21 mouse cellular contexts compared by ENCODE assay signal in genomic region chr16:44199066-44199703, GRCm38 (mm10). TPM values are rescaled to one million over a fixed set of nuclear protein-coding genes. Genes with fewer than 3 reads are reported as not detected.
A peak's percentile ranks its signal among the peaks of the same experiment; 100 is the strongest.
DNase-seq lines count a peak whose midpoint lies in the region; TF ChIP-seq lines count a peak whose summit lies in the region.
"Had no signal": no experiment of that assay in that cellular context is flagged by ENCODE, and none has a peak within 500 bp of the region (broad histone marks: within the 10 kb centered on the region; RNA-seq: fewer than 3 reads in every experiment).

No protein-coding gene starts in this region.

- peak; percentile 84 for DNase-seq in heart, adult 11 months
- no peak for DNase-seq in heart, postnatal 36 days
- peak; percentile 84 for DNase-seq in CH12.LX (ENCODE audit: extremely low read depth)
- peak; percentile 58 to 75 for DNase-seq in spleen, adult 2 months (ENCODE audit: low read depth in 1 of 2, low spot score in 2 of 2)
- DNase-seq in kidney, postnatal 10 days = no peak
- no peak for DNase-seq in forebrain, embryonic 10.5 days (ENCODE audit: extremely low spot score, low spot score)
- no peak for DNase-seq in thymus, adult 2 months
- DNase-seq: adrenal gland, postnatal 36 days; cerebellum, postnatal 10 days; heart, postnatal 4 days; kidney, adult 8-10 months; kidney, postnatal 36 days; right cerebral cortex, adult 18-20 months; thymus, postnatal 14 days had no signal

- H3K9me3 ChIP-seq in CH12.LX (replicated peaks; ENCODE audit: low read length) = peaks cover 5% of the 10 kb centered on the region
- no peaks in the 10 kb centered on the region; the same call in 1 of the 2 replicates for H3K9me3 ChIP-seq in forebrain, embryonic 10.5 days
- H3K9me3 ChIP-seq: limb, embryonic 15.5 days; lung, embryonic 15.5 days had no signal

- H3K4me2 ChIP-seq in CH12.LX (ENCODE audit: insufficient read depth, low read depth, poor library complexity, severe bottlenecking) = no peak overlapping the region
- H3K4me2 ChIP-seq: heart, embryonic 13.5 days; limb, embryonic 15.5 days; lung, embryonic 15.5 days; midbrain, embryonic 11.5 days had no signal

- no peaks in the 10 kb centered on the region for H3K27me3 ChIP-seq in CH12.LX (replicated peaks)
- H3K27me3 ChIP-seq in spleen, adult 2 months (ENCODE audit: control insufficient read depth, insufficient read depth, low read length) = no peaks in the 10 kb centered on the region
- H3K27me3 ChIP-seq in forebrain, embryonic 10.5 days (ENCODE audit: poor library complexity, severe bottlenecking) = no peaks in the 10 kb centered on the region
- no peaks in the 10 kb centered on the region for H3K27me3 ChIP-seq in thymus, adult 2 months (ENCODE audit: control insufficient read depth, insufficient read depth, low read length)
- H3K27me3 ChIP-seq: heart, embryonic 13.5 days; limb, embryonic 15.5 days; lung, embryonic 15.5 days; Patski had no signal

- TF ChIP-seq EP300 in CH12.LX (IDR thresholded peaks at IDR 0.05; ENCODE audit: low read length) = peak; percentile 78

- 37% methylated on average over 14 of the region's 14 CpGs for WGBS in macrophage (ENCODE audit: missing documents)
- WGBS in spleen, adult 2 months = 57% methylated on average over 14 of the region's 14 CpGs
- 93% methylated on average over 14 of the region's 14 CpGs for WGBS in forebrain, embryonic 10.5 days
- 86% methylated on average over 14 of the region's 14 CpGs for WGBS in thymus, adult 2 months

- in situ Hi-C loops in CH12.LX (cut with MboI; ENCODE audit: low pct_ligation_motif_present, low pct_unique_long_range_greater_than_20kb, low sequenced_read_pairs) = no loop called here

- no peak overlapping the region for H3K27ac ChIP-seq in CH12.LX (ENCODE audit: insufficient read depth, low read depth)
- H3K27ac ChIP-seq in macrophage = 0 out of 2 replicates have a peak overlapping the region, but pooled peaks have one; percentile 8
- H3K27ac ChIP-seq in spleen, adult 2 months (ENCODE audit: insufficient read depth, low read length) = peak overlapping the region; percentile 89
- no peak overlapping the region for H3K27ac ChIP-seq in forebrain, embryonic 10.5 days
- no peak overlapping the region for H3K27ac ChIP-seq in thymus, adult 2 months (ENCODE audit: control insufficient read depth, insufficient read depth, low read length)
- H3K27ac ChIP-seq: heart, embryonic 13.5 days; limb, embryonic 15.5 days; lung, embryonic 15.5 days; stomach, postnatal 0 days had no signal

- TF ChIP-seq POLR2A in CH12.LX (IDR thresholded peaks at IDR 0.05; ENCODE audit: low read depth, low read length) = no peak
- no peak for TF ChIP-seq POLR2A in spleen, adult 2 months (IDR thresholded peaks at IDR 0.05; ENCODE audit: low read depth, low read length)
- no peak for TF ChIP-seq POLR2A in thymus, adult 2 months (IDR thresholded peaks at IDR 0.05; ENCODE audit: control insufficient read depth, extremely low read depth, insufficient read depth, low read length, poor library complexity)

- H3K36me3 ChIP-seq in CH12.LX (replicated peaks in 1 of 2; ENCODE audit: control insufficient read depth in 1 of 2, insufficient read depth in 1 of 2, low read length in 1 of 2) (peaks cover 8 to 35% of the 10 kb centered on the region in 2 experiments), macrophage (ENCODE audit: inconsistent target) (peaks cover 13% of the 10 kb centered on the region; the same call in 1 of the 2 replicates)
- peaks cover 8% of the 10 kb centered on the region for H3K36me3 ChIP-seq in spleen, adult 2 months (ENCODE audit: control insufficient read depth, insufficient read depth, low read length)
- H3K36me3 ChIP-seq in forebrain, embryonic 10.5 days (replicated peaks) = peaks cover 47% of the 10 kb centered on the region
- peaks cover 19% of the 10 kb centered on the region for H3K36me3 ChIP-seq in thymus, adult 2 months (ENCODE audit: control insufficient read depth, insufficient read depth, low read length)

- H3K9ac ChIP-seq in CH12.LX (ENCODE audit: insufficient read depth, low read depth) = no peak overlapping the region
- H3K9ac ChIP-seq: heart, embryonic 13.5 days; limb, embryonic 15.5 days; lung, embryonic 15.5 days had no signal

- dilution Hi-C loops in CH12.LX (cut with MboI; ENCODE audit: extremely low pct_ligation_motif_present, extremely low pct_unique_long_range_greater_than_20kb, low sequenced_read_pairs) = no loop called here

- no peaks in the 10 kb centered on the region for H3K79me2 ChIP-seq in CH12.LX (replicated peaks; ENCODE audit: control insufficient read depth, extremely low read depth, insufficient read depth, poor library complexity, severe bottlenecking)
- no peaks in the 10 kb centered on the region; the same call in 1 of the 2 replicates for H3K79me2 ChIP-seq in macrophage (ENCODE audit: inconsistent target)

- no peak for TF ChIP-seq CTCF in CH12.LX (conservative IDR thresholded peaks at IDR 0.05 in 1 of 2, IDR thresholded peaks at IDR 0.05 in 1 of 2; ENCODE audit: low read depth in 2 of 2, low read length in 2 of 2)
- TF ChIP-seq CTCF in spleen, adult 2 months (IDR thresholded peaks at IDR 0.05; ENCODE audit: extremely low read depth, insufficient read depth, insufficient read length, insufficient replicate concordance) = no peak
- TF ChIP-seq CTCF in thymus, adult 2 months (IDR thresholded peaks at IDR 0.05; ENCODE audit: borderline replicate concordance, control insufficient read depth, extremely low read depth, insufficient read depth, low read length, poor library complexity) = no peak

- H3K4me3 ChIP-seq in CH12.LX (replicated peaks in 1 of 3; ENCODE audit: low read depth in 2 of 3, low read length in 2 of 3, poor library complexity in 1 of 3) = no peak overlapping the region
- no peak overlapping the region for H3K4me3 ChIP-seq in macrophage (ENCODE audit: inconsistent target)
- H3K4me3 ChIP-seq in spleen, adult 2 months (ENCODE audit: extremely low read depth, insufficient read depth, insufficient read length) = no peak overlapping the region
- H3K4me3 ChIP-seq in forebrain, embryonic 10.5 days = no peak overlapping the region
- no peak overlapping the region for H3K4me3 ChIP-seq in thymus, adult 2 months (ENCODE audit: control insufficient read depth, insufficient read depth, low read length)
- H3K4me3 ChIP-seq: heart, embryonic 13.5 days; limb, embryonic 15.5 days; lung, embryonic 15.5 days had no signal

- no peak for TF ChIP-seq RAD21 in CH12.LX (IDR thresholded peaks at IDR 0.05; ENCODE audit: low read depth, low read length)

- intact Hi-C loops in heart, postnatal 36 days (cut with DNase I) = no loop called here

- peaks cover 7 to 26% of the 10 kb centered on the region in 2 experiments for H3K4me1 ChIP-seq in CH12.LX (ENCODE audit: control insufficient read depth in 1 of 2, insufficient read depth in 2 of 2)
- H3K4me1 ChIP-seq in spleen, adult 2 months (ENCODE audit: control insufficient read depth, insufficient read depth, insufficient read length) = peaks cover 18% of the 10 kb centered on the region
- H3K4me1 ChIP-seq in forebrain, embryonic 10.5 days = no peaks in the 10 kb centered on the region
- no peaks in the 10 kb centered on the region for H3K4me1 ChIP-seq in thymus, adult 2 months (replicated peaks; ENCODE audit: control insufficient read depth, insufficient read depth, low read length)
- H3K4me1 ChIP-seq: heart, embryonic 13.5 days; limb, embryonic 15.5 days; lung, embryonic 15.5 days had no signal

TF ChIP-seq in CH12.LX, 34 proteins besides CTCF, POLR2A, EP300 and RAD21 (continues in another document):
- no peak for TF ChIP-seq SMC3 (IDR thresholded peaks at IDR 0.05; ENCODE audit: low read depth, low read length)
- TF ChIP-seq ZC3H11A (IDR thresholded peaks at IDR 0.05; ENCODE audit: low read depth, low read length) = no peak
- no peak for TF ChIP-seq CHD2 (IDR thresholded peaks at IDR 0.05; ENCODE audit: low read length)

RNA-seq across cellular contexts. Expression of gene Usf3, which starts 26.1 kb away (rescaled TPM):
- total RNA-seq in heart, postnatal 36 days (2021) = 10 to 100 TPM; 16.4 to 18.8 TPM
- total RNA-seq in CH12.LX (2012; rRNA removed) = 4.8 and 5.2 TPM in 2 replicates
- 3.6 and 4.0 TPM in 2 replicates for total RNA-seq in CH12.LX (2014; rRNA removed)
- 5.0 and 8.5 TPM in 2 replicates for polyA plus RNA-seq in CH12.LX (2012; ENCODE audit: insufficient read length, low read depth)
- total RNA-seq in macrophage (2018; cell fraction: chromatin; rRNA removed) = 10 to 100 TPM in 21 of 26 experiments, 1 to 10 TPM in 5; 6.4 to 33.3 (median 26.1) TPM
- total RNA-seq in macrophage (2018; cell fraction: cytosol; rRNA removed) = 10 to 100 TPM in 23 of 26 experiments, 1 to 10 TPM in 3; 8.1 to 16.9 (median 14.6) TPM
- 10 to 100 TPM in 22 of 26 experiments, 1 to 10 TPM in 4; 7.8 to 32.6 (median 17.2) TPM for total RNA-seq in macrophage (2018; cell fraction: nucleus; rRNA removed)
- polyA plus RNA-seq in macrophage (2018) = 5.9 to 6.7 TPM (median 6.2 TPM) in 3 replicates
- polyA plus RNA-seq in spleen, adult 2 months (2012; rRNA removed) = 7.4 and 7.7 TPM in 2 replicates
- polyA plus RNA-seq in forebrain, embryonic 10.5 days (2016; fragmentation: Nextera tagmentation; extraction: Ambion mirVana) = 2.4 and 2.8 TPM in 2 replicates
- 12.7 and 13.6 TPM in 2 replicates for polyA plus RNA-seq in thymus, adult 2 months (2012; rRNA removed)

RNA-seq across cellular contexts. Expression of gene Naa50, which starts 59.6 kb away (rescaled TPM):
- total RNA-seq in heart, postnatal 36 days (2021) = 10 to 100 TPM; 53.8 to 59.1 TPM
- total RNA-seq in CH12.LX (2012; rRNA removed) (40.1 and 57.5 TPM in 2 replicates), CH12.LX (2014; rRNA removed) (121 and 122 TPM in 2 replicates)
- polyA plus RNA-seq in CH12.LX (2012; ENCODE audit: insufficient read length, low read depth) (186 and 200 TPM in 2 replicates), macrophage (2018) (75.9 to 167 TPM (median 101 TPM) in 3 replicates)
- 10 to 100 TPM in 23 of 26 experiments, 1 to 10 TPM in 3; 9.0 to 36.3 (median 14.4) TPM for total RNA-seq in macrophage (2018; cell fraction: chromatin; rRNA removed)
- total RNA-seq in macrophage (2018; cell fraction: cytosol; rRNA removed) = 100 to 1,000 TPM in 12 of 26 experiments, 10 to 100 TPM in 14; 50.2 to 132 (median 88.5) TPM
- 10 to 100 TPM; 28.2 to 97.2 (median 42.2) TPM for total RNA-seq in macrophage (2018; cell fraction: nucleus; rRNA removed)
- 9.1 and 12.4 TPM in 2 replicates for polyA plus RNA-seq in spleen, adult 2 months (2012; rRNA removed)
- 151 and 159 TPM in 2 replicates for polyA plus RNA-seq in forebrain, embryonic 10.5 days (2016; fragmentation: Nextera tagmentation; extraction: Ambion mirVana)
- 8.7 and 12.9 TPM in 2 replicates for polyA plus RNA-seq in thymus, adult 2 months (2012; rRNA removed)

RNA-seq across cellular contexts. Expression of gene Atp6v1a, which starts 59.7 kb away (rescaled TPM):
- 10 to 100 TPM; 27.5 to 27.6 TPM for total RNA-seq in heart, postnatal 36 days (2021)
- total RNA-seq in CH12.LX (2012; rRNA removed) = 72.4 and 78.5 TPM in 2 replicates
- total RNA-seq in CH12.LX (2014; rRNA removed) = 104 and 113 TPM in 2 replicates
- 71.2 and 75.0 TPM in 2 replicates for polyA plus RNA-seq in CH12.LX (2012; ENCODE audit: insufficient read length, low read depth)
- total RNA-seq in macrophage (2018; cell fraction: chromatin; rRNA removed) = 100 to 1,000 TPM in 24 of 26 experiments, 10 to 100 TPM in 2; 65.9 to 497 (median 172) TPM
- 100 to 1,000 TPM; 265 to 638 (median 449) TPM for total RNA-seq in macrophage (2018; cell fraction: cytosol; rRNA removed)
- 100 to 1,000 TPM; 187 to 425 (median 253) TPM for total RNA-seq in macrophage (2018; cell fraction: nucleus; rRNA removed)
- polyA plus RNA-seq in macrophage (2018) = 331 to 394 TPM (median 358 TPM) in 3 replicates
- 6.5 and 7.2 TPM in 2 replicates for polyA plus RNA-seq in spleen, adult 2 months (2012; rRNA removed)
- 39.2 and 42.0 TPM in 2 replicates for polyA plus RNA-seq in forebrain, embryonic 10.5 days (2016; fragmentation: Nextera tagmentation; extraction: Ambion mirVana)
- polyA plus RNA-seq in thymus, adult 2 months (2012; rRNA removed) = 17.2 and 18.4 TPM in 2 replicates

Comparison
In these comparisons a context has a peak if more than half of its experiments do, and no peak if none do; other contexts are left out.
1. DNase-seq: peak in heart, adult 11 months (single experiment), CH12.LX (single experiment) and spleen, adult 2 months (2 of 2); none in heart, postnatal 36 days (0 of 2), kidney, postnatal 10 days (single experiment), forebrain, embryonic 10.5 days (single experiment) and thymus, adult 2 months (single experiment).
2. H3K27ac ChIP-seq: peak in macrophage (single experiment) and spleen, adult 2 months (single experiment); none in CH12.LX (single experiment), forebrain, embryonic 10.5 days (single experiment) and thymus, adult 2 months (single experiment).